Mouse (Mus musculus): ENCODE measurements at regions not wholly inside any gene's neighbourhood (a gene's known extent, or its start where the extent isn't known, plus 50 kb on each side); places are given as distances from the start of the nearest gene placed in this dataset.

- TF ChIP-seq CTCF (IDR thresholded peaks at IDR 0.05; ENCODE audit: borderline replicate concordance, extremely low read depth, insufficient read depth, insufficient read length) (no peak), POLR2A (IDR thresholded peaks at IDR 0.05; ENCODE audit: borderline replicate concordance, extremely low read depth, insufficient read depth, insufficient read length, poor library complexity, severe bottlenecking) (no peak)
These were observed 67.0 kb upstream of the Rasgrf1 start for GRCm38 (mm10) chr9:89842776-89843089.
